Mouse (Mus musculus) heart, adult 18-20 months (tissue): ENCODE measurements around the gene Pdia6. TPM values are rescaled to one million over a fixed set of nuclear protein-coding genes. Genes with fewer than 3 reads are reported as not detected.

Source experiments
- DNase-seq, 2 experiments: peaks; one replicate each; pipeline ENCODE4 v3.0.0; 2021 to 2022; ENCODE audit warnings: mixed read lengths in 1 of 2
- long read RNA-seq, 2 experiments: library from polyadenylated mRNA; stranded (forward); transcript quantifications; one replicate each; pipeline ENCODE4 v2.0.0; 2021
- total RNA-seq, 2 experiments: library from RNA; stranded (reverse); gene quantifications; 2 replicates each; pipeline ENCODE4 v1.2.3; 2021

Pdia6 gene
- 100 to 1,000 TPM in 1 of 2 experiments, 10 to 100 TPM in 1; 89.4 to 100 TPM for total RNA-seq
- long read RNA-seq, experiment 1, transcript Pdia6-201 (13 exons, 2,175 nt): major isoform, 121 of 131 reads
- long read RNA-seq, experiment 1, partial matches to known transcripts: 7 of 131 reads
- long read RNA-seq, experiment 1, other reads (novel, unspliced or antisense): 3 of 131 reads
- long read RNA-seq, experiment 2, transcript Pdia6-201 (13 exons, 2,175 nt): major isoform, 57 of 62 reads
- long read RNA-seq, experiment 2, partial matches to known transcripts: 3 of 62 reads
- long read RNA-seq, experiment 2, other reads (novel, unspliced or antisense): 2 of 62 reads

DNA sequence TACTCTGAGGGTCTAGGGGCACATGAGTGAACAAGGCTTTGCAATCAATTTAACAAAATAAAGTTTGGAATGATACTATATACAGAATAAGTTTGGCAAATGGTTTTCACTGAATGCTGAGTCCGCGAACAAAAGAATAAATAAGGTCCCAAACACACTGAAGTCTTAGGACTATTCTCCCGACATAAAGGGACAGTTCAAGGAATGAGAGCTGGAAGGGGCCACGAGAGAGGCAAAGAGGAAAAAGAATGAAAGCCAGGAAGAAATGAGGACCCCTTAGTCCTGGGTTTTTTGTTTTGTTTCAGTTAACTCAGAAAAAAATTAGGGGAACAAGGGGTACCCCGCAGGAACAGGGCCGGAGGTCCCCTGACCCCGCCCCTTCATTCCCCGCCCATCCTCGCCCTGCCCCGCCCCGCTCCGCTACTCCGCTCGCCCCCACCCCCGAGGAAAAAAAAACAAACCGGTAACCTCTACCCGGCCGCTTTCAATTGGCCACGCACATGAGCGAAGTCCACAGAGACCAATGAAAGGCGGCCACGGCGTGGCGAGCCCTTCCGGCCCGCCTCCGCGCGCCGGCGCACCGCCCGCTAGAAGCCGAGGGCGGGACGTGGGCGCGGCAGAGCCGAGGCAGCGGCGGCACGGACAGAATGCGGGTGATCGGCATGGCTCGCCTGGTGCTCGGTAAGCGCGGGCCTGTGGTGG, at the start of gene Pdia6:
Gene Pdia6 (plus strand): TSS at position 575 of the 702 bp plus-strand sequence.
- peak; percentile 94 for DNase-seq

DNA sequence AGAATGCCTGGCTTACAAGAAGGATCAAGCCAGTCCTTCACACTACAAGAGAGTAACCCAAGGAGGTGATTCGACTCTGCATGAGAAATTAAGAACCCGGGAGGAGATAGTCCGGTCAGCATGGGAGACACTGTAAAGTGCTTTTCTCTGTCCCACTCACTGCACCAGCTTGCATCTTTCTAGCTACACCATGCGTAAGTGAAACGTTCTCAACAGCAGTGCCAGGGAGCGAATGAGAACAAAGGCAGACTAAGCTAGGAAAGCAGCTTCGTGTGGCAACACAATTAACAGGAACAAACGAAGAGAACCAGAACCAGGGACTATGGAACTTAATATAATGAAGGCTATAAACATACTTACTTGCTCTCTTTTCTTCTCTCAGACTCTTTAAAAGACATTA, 48.0 kb upstream of the Pdia6 start:
- DNase-seq: no peak

DNA sequence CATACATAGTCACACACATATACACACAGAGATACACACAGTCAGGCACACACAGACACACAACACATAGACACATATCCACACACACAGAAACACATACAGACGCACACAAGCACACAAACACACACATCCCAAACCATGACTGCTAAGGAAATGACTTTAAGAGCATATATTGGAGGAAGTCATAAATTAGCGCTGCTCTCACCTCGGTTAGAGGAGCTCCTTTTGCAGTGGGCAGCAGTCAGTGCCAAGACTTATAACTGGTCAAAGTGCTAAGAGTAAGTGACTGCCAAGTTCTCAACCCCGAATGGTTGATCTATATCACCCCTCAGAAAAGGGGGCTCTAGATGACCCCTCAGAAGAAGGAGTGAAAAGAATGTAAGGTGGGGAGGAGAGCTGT, 47.2 kb upstream of the Pdia6 start:
- DNase-seq: no peak

DNA sequence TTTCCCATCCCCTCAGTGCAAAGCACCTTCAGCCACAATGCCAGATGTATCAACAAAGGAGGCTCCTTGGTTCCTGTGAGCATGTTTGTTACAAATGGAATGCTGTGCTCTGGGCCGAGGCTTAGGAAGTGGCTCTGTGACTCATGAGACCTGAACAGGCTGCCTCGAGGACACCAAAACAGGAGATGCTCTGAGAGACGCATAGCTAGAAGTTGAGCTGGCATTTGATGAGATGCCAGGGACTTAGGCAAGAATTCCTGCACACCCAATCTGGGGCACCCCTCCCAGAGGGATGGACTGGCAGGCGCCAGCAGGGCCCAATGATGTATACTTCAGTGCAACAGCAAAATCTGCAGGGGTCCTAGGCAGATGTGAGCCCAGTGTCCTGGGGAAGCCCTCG, 45.7 kb upstream of the Pdia6 start:
- no peak for DNase-seq

GRCm38 (mm10) chr12:17221891-17222428, 44.4 kb upstream of the Pdia6 start:
- DNase-seq: peak in 1 of 2 experiments; percentile 8

- no peak for DNase-seq
These were observed 43.3 kb upstream of the Pdia6 start for GRCm38 (mm10) chr12:17223050-17223449.

- no peak for DNase-seq
These were observed 41.3 kb upstream of the Pdia6 start for GRCm38 (mm10) chr12:17225012-17225411.

DNA sequence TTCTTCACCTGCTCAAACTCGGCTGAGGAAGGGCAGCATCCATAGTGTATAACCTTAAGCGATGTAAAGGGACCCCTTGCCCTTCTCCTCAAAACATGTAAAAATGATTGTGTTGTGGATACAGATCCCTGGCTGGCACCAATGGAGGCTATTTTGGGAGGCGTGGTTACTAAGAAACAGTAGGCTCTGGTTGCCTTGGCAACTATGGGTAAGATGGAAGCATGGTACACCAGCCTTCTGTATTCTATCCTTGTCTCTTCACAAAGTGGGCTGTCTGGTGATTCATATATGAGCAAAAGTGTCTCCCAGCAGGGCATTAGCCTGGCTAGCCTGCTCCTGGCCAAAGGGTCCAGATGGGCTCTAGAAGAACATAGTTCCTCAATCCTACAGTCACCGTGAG, 38.4 kb upstream of the Pdia6 start:
- DNase-seq: no peak

GRCm38 (mm10) chr12:17230581-17230980, 35.8 kb upstream of the Pdia6 start:
- no peak for DNase-seq

DNA sequence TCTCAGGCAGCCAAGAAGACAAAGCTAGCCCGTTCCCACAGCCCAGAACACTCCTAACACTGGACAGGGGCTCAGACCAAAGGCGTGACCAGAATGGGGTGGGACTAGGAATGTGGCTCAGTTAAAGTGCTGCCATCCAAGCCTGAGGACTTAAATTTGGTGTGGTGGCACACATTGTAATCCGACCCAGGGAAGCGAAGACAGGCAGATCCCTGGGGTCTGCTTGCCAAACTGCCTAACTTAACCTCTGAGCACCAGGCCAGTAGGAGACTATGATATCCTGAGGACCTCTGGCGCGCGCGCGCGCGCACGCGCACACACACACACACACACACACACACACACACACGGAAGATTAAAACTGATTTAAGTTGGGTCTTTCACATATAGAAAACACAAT, 34.8 kb upstream of the Pdia6 start:
- DNase-seq: no peak

- no peak for DNase-seq
These were observed 30.6 kb upstream of the Pdia6 start for GRCm38 (mm10) chr12:17235535-17236313.

DNA sequence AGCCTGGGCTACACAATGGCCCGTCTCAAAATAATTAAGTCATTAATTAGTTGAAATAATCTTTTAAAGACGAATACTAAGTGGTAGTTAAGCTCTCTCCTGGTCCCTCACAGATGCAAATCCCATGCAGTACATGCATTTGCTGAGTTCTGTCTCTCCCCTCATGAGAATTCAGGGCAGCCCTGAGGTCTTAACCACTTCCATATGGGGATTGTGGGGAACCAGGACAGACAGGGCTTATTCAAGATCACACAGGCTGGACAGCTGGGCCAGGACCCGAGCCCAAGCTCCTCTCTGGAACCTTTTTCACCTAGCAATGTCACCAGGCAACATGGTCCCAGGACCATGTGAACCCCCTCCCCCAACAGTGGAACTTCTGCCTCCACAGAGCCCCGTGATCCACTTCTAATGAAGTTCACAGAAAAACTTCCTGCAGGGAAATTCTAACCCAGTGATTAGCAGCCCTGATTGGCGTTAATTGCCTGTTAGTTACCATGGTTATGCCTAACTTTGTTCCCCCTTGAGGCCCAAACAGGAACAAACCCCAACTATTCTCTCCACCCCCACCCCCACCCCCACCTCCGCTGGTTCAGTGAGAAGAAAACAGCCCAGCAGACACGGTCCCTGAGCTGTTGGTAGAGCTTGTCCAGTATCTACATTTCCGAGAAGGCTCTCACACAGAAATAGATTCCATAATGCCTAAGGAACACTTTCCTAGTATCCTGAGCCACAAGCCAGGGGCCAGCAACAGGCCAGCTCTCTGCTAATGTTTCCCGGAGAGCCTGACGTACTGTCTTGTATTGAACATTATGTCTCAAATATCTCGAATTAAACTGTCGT, 27.5 kb upstream of the Pdia6 start:
- DNase-seq: no peak

DNA sequence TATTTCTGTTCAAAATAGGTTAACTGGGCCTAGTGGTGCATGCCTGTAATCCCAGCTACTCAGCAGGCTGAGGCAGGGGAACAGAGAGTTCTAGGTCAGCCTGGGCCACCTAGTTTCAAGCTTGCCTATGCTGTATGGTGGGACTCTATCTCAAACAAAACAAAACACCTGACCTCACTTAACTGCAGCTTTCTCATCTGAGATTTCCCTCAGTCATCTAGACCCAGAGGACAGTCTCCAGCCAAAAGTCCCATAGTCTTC, 27.0 kb upstream of the Pdia6 start:
- no peak for DNase-seq

GRCm38 (mm10) chr12:17241016-17241415, 25.3 kb upstream of the Pdia6 start:
- DNase-seq: no peak

DNA sequence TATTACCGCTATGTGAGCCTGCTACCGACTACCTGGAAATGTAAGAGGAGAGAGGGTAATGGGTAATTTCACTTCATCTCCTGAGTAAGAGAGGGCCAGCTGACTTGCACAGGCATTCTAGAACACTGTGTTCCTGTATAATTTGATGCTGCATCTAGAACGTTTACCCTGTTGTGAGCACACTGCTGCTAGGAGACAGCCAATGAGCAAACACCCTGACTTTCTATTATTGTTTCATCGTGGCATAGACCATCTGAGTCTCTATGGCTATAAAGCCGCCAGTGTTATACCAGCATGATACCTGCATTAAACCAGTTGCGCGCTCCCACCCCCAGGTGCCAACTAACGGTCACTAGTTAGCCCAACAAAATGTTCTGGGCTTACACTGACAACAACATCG, 24.7 kb upstream of the Pdia6 start:
- no peak for DNase-seq

DNA sequence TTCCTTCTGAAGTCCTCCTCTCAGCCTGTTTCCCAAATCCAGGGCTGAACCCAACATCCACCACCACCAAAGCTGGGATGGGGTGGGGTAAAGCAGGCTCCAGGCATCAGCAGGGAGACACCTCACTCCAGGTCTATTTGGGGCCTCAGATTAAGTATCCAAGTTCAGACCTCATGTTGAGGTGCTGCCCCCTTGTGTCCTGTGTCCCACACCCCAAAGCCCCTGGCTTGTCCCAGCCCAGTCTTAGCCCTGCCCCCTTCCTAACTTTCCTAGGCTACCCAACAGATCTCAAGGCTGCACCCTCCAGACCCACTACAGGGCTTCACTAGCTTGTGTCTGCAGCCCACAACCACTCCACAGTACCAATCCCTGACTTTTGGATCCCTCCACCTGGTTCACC, 24.3 kb upstream of the Pdia6 start:
- no peak for DNase-seq

GRCm38 (mm10) chr12:17250962-17251361, 15.4 kb upstream of the Pdia6 start:
- DNase-seq: no peak

DNA sequence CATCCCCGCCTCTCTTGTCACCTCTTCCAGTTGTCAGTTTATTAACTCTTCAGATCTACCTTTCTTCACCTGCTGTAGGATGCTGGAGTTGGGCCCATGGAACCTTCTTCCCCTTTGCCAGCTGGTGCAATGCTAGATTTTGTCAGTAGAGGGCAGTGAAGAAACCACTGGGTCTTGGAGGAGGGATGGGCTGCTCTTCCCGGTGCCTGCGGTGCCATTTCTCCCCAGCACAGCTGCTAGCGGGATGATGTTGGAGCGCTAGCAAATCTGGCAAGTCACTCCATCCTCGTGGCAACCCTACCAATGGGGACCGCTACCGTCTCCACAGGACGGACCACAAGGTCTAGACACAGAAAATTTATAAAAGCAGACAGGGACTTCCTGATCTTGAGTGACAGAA, 13.3 kb upstream of the Pdia6 start:
- peak; percentile 36 to 79 for DNase-seq

- DNase-seq: no peak
These were observed 10.7 kb upstream of the Pdia6 start for GRCm38 (mm10) chr12:17255602-17256001.

DNA sequence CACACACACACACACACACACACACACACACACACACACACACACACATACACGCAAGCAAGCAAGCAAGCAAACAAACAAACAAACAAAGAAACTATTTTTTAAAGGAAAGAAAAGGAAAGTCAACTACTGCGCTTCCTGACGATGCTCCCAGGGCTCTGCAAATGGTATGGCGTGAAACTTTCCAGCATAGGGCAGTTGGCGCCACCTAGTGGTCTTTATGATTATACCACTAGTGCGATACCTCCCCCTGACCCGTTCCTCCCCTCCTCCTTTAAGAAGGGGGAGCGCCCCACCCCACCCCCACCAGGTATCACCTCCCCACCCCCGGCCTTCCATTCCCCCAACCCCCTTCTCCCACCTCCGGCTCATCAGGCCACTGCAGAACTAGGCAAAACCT, 9.4 kb upstream of the Pdia6 start:
- DNase-seq: peak; percentile 42 to 69

- peak in 1 of 2 experiments; percentile 25 for DNase-seq
These were observed 7.9 kb upstream of the Pdia6 start for GRCm38 (mm10) chr12:17258431-17258830.

- DNase-seq: no peak
These were observed 5.3 kb upstream of the Pdia6 start for GRCm38 (mm10) chr12:17261005-17261404.
